Mouse (Mus musculus) liver, adult 2 months (tissue): Measurements from ENCODE around the gene Il22ra2.

Experiments used
- CTCF ChIP-seq: fragments of 200-500 bp; IDR thresholded peaks from 2 replicates; pipeline ENCODE4 v1.5.1; 2011; ENCODE audit warnings: low read depth, low read length, control low read depth
- POLR2A ChIP-seq: fragments of 200-500 bp; IDR thresholded peaks from 2 replicates; pipeline ENCODE4 v1.6.1; 2011; ENCODE audit warnings: low read length, control low read depth; ENCODE audit not compliant: insufficient read depth; ENCODE audit errors: extremely low read depth

- TF ChIP-seq CTCF, result no peak
- TF ChIP-seq POLR2A, result no peak
Observed at GRCm38 (mm10) chr10:19645119-19645518, 23.3 kb downstream of the Il22ra2 start.
